Mouse (Mus musculus) G1E (cell line): ENCODE data around the gene Arhgdia.

Experiments used
- GATA1 ChIP-seq: IDR thresholded peaks from 2 replicates; pipeline ENCODE4 v1.6.1; 2012; ENCODE audit warnings: borderline replicate concordance, low read length, inconsistent platforms, mixed read lengths
- POLR2AphosphoS5 ChIP-seq: IDR thresholded peaks from 2 replicates; pipeline ENCODE4 v1.6.1; 2012; ENCODE audit warnings: low read depth, low read length, inconsistent platforms; ENCODE audit not compliant: insufficient replicate concordance

GRCm38 (mm10) chr11:120547469-120547868, 34.0 kb downstream of the Arhgdia start:
- TF ChIP-seq GATA1: no peak
- TF ChIP-seq POLR2AphosphoS5: no peak
